Mouse (Mus musculus) erythroblast, embryonic 14.5 days (primary cell): ENCODE data around the gene Tmem254a. TPM values are rescaled to one million over a fixed set of nuclear protein-coding genes. Genes with fewer than 3 reads are reported as not detected.
"Not testable (repeated sequence)": the region's sequence is repeated elsewhere in the genome, so short reads cannot be mapped to it uniquely, and the experiment has no call there.

Source experiments
- H3K27me3 ChIP-seq: 2 replicates; pipeline ENCODE4 v1.6.1; 2012; ENCODE audit warnings: inconsistent platforms; ENCODE audit not compliant: control insufficient read depth
- H3K36me3 ChIP-seq: 2 replicates; pipeline ENCODE4 v1.6.1; 2012; ENCODE audit warnings: mild to moderate bottlenecking, inconsistent platforms; ENCODE audit not compliant: control insufficient read depth
- H3K4me1 ChIP-seq: 2 replicates; pipeline ENCODE4 v1.6.1; 2012; ENCODE audit warnings: inconsistent platforms; ENCODE audit not compliant: control insufficient read depth
- H3K4me3 ChIP-seq: replicated peaks from 2 replicates; pipeline ENCODE3; 2012; ENCODE audit warnings: moderate library complexity, mild to moderate bottlenecking, inconsistent platforms
- H3K9me3 ChIP-seq: 2 replicates; pipeline ENCODE4 v1.6.1; 2012; ENCODE audit warnings: low read length, inconsistent platforms, mixed read lengths; ENCODE audit not compliant: control insufficient read depth
- polyA plus RNA-seq: library from polyadenylated mRNA; stranded (reverse); fragments of >175 nt; gene quantifications from 2 replicates; pipeline ENCODE4 v1.2.3, GENCODE M21; 2012

Gene Tmem254a
- polyA plus RNA-seq, result 0.05 and 0.06 TPM in 2 replicates

- not testable (repeated sequence) for H3K27me3 ChIP-seq, H3K4me1 ChIP-seq, H3K4me3 ChIP-seq, H3K36me3 ChIP-seq, H3K9me3 ChIP-seq
Observed at GRCm38 (mm10) chr14:25927562-25927881, at the start of gene Tmem254a. Gene Tmem254a, minus strand, starts transcription at chr14:25927672.

- H3K27me3 ChIP-seq, H3K36me3 ChIP-seq, H3K9me3 ChIP-seq, H3K4me1 ChIP-seq, H3K4me3 ChIP-seq: not testable (repeated sequence)
Observed at GRCm38 (mm10) chr14:25957861-25958260, 30.4 kb upstream of the Tmem254a start.

- not testable (repeated sequence) for H3K27me3 ChIP-seq, H3K9me3 ChIP-seq, H3K36me3 ChIP-seq, H3K4me3 ChIP-seq, H3K4me1 ChIP-seq
Observed at GRCm38 (mm10) chr14:25938004-25938403, 10.5 kb upstream of the Tmem254a start, which contains the start of gene Cphx1. Gene Cphx1, plus strand, starts transcription at chr14:25938304.

- not testable (repeated sequence) for H3K4me3 ChIP-seq, H3K4me1 ChIP-seq, H3K36me3 ChIP-seq, H3K9me3 ChIP-seq, H3K27me3 ChIP-seq
Observed at GRCm38 (mm10) chr14:25936867-25937630, 9.6 kb upstream of the Tmem254a start.

- not testable (repeated sequence) for H3K27me3 ChIP-seq, H3K4me1 ChIP-seq, H3K36me3 ChIP-seq, H3K9me3 ChIP-seq, H3K4me3 ChIP-seq
Observed at GRCm38 (mm10) chr14:25926814-25927561, 484 bp downstream of the Tmem254a start.

- H3K9me3 ChIP-seq, H3K4me1 ChIP-seq, H3K36me3 ChIP-seq: not testable (repeated sequence)
Observed at GRCm38 (mm10) chr14:25918427-25919170, 8.9 kb downstream of the Tmem254a start.

GRCm38 (mm10) chr14:25908976-25909375 is 18.5 kb downstream of the Tmem254a start:
- H3K27me3 ChIP-seq, H3K4me3 ChIP-seq, H3K9me3 ChIP-seq, H3K4me1 ChIP-seq, H3K36me3 ChIP-seq: not testable (repeated sequence)

More at GRCm38 (mm10) chr14:25918427-25919170, 8.9 kb downstream of the Tmem254a start:
- H3K27me3 ChIP-seq, H3K4me3 ChIP-seq: not testable (repeated sequence)

- H3K4me1 ChIP-seq, H3K36me3 ChIP-seq, H3K9me3 ChIP-seq, H3K4me3 ChIP-seq, H3K27me3 ChIP-seq: not testable (repeated sequence)
Observed at GRCm38 (mm10) chr14:25907272-25907671, 20.2 kb downstream of the Tmem254a start.

GRCm38 (mm10) chr14:25905243-25905642 is 22.2 kb downstream of the Tmem254a start:
- H3K27me3 ChIP-seq, H3K4me3 ChIP-seq, H3K9me3 ChIP-seq, H3K36me3 ChIP-seq, H3K4me1 ChIP-seq: not testable (repeated sequence)

GRCm38 (mm10) chr14:25903000-25903399 is 24.5 kb downstream of the Tmem254a start, which contains the start of gene Plac9a:
Gene Plac9a, minus strand, starts transcription at chr14:25903100.
- not testable (repeated sequence) for H3K9me3 ChIP-seq, H3K27me3 ChIP-seq, H3K4me3 ChIP-seq, H3K4me1 ChIP-seq, H3K36me3 ChIP-seq

- not testable (repeated sequence) for H3K27me3 ChIP-seq, H3K4me1 ChIP-seq, H3K9me3 ChIP-seq, H3K4me3 ChIP-seq, H3K36me3 ChIP-seq
Observed at GRCm38 (mm10) chr14:25895686-25896085, 31.8 kb downstream of the Tmem254a start.

GRCm38 (mm10) chr14:25894566-25894965 is 32.9 kb downstream of the Tmem254a start:
- H3K4me3 ChIP-seq, H3K27me3 ChIP-seq, H3K36me3 ChIP-seq, H3K9me3 ChIP-seq, H3K4me1 ChIP-seq: not testable (repeated sequence)

GRCm38 (mm10) chr14:25885886-25886285 is 41.6 kb downstream of the Tmem254a start:
- H3K27me3 ChIP-seq, H3K36me3 ChIP-seq, H3K4me1 ChIP-seq, H3K4me3 ChIP-seq, H3K9me3 ChIP-seq: not testable (repeated sequence)

GRCm38 (mm10) chr14:25881769-25882168 is 45.7 kb downstream of the Tmem254a start:
- not testable (repeated sequence) for H3K27me3 ChIP-seq, H3K9me3 ChIP-seq, H3K4me3 ChIP-seq, H3K4me1 ChIP-seq, H3K36me3 ChIP-seq
